Mouse (Mus musculus) limb, embryonic 10.5 days (tissue): Measurements from ENCODE around the gene Tecpr1. TPM values are rescaled to one million over a fixed set of nuclear protein-coding genes. Genes with fewer than 3 reads are reported as not detected.

ENCODE experiments used
- DNase-seq: peaks from one replicate; pipeline ENCODE4 v3.0.0-alpha.2; 2017; ENCODE audit warnings: low spot score
- H3K27ac ChIP-seq: fragments of 300-500 bp; sonication (generic); 2 replicates; pipeline ENCODE4 v1.5.1; 2016; ENCODE audit warnings: mild to moderate bottlenecking
- H3K27me3 ChIP-seq: fragments of 300-500 bp; sonication (generic); 2 replicates; pipeline ENCODE4 v1.6.1; 2016; ENCODE audit warnings: low read depth, mild to moderate bottlenecking; ENCODE audit not compliant: poor library complexity, severe bottlenecking
- H3K36me3 ChIP-seq: fragments of 300-500 bp; sonication (generic); 2 replicates; pipeline ENCODE4 v1.6.1; 2016; ENCODE audit warnings: mild to moderate bottlenecking, moderate library complexity
- H3K4me1 ChIP-seq: fragments of 300-500 bp; sonication (generic); 2 replicates; pipeline ENCODE4 v1.6.1; 2016
- H3K4me3 ChIP-seq: fragments of 300-500 bp; sonication (generic); 2 replicates; pipeline ENCODE4 v1.5.1; 2016; ENCODE audit warnings: mild to moderate bottlenecking, moderate library complexity
- H3K9me3 ChIP-seq: fragments of 300-500 bp; sonication (generic); replicated peaks from 2 replicates; pipeline ENCODE4 v1.6.1; 2016; ENCODE audit warnings: mild to moderate bottlenecking
- WGBS: fragments of 180-500 bp; shearing (Covaris S2); methylation state at CpG from one replicate; pipeline ENCODE4 v1.1.7; 2016; 5-methylcytosine and 5-hydroxymethylcytosine counted together
- polyA plus RNA-seq: library from polyadenylated mRNA; unstranded; fragments of >200 nt; fragmentation: Nextera tagmentation; extraction: Ambion mirVana; gene quantifications from 2 replicates; pipeline ENCODE4 v1.2.1, GENCODE M21; 2016

Tecpr1 gene
- polyA plus RNA-seq, 1 experiment from 2014 or later: 21.0 TPM

- Histone ChIP-seq H3K36me3 (peaks cover 78% of the 10 kb centered on the region), H3K9me3 (no peaks in the 10 kb centered on the region), H3K27ac (no peak overlapping the region), H3K4me3 (no peak overlapping the region), H3K4me1 (no peaks in the 10 kb centered on the region; the same call in 1 of the 2 replicates), H3K27me3 (no peaks in the 10 kb centered on the region)
- WGBS: 95% methylated on average over 7 of the region's 7 CpGs
- DNase-seq: no peak
Observed at GRCm38 (mm10) chr5:144181249-144181648, 42.2 kb downstream of the Tecpr1 start.

DNA sequence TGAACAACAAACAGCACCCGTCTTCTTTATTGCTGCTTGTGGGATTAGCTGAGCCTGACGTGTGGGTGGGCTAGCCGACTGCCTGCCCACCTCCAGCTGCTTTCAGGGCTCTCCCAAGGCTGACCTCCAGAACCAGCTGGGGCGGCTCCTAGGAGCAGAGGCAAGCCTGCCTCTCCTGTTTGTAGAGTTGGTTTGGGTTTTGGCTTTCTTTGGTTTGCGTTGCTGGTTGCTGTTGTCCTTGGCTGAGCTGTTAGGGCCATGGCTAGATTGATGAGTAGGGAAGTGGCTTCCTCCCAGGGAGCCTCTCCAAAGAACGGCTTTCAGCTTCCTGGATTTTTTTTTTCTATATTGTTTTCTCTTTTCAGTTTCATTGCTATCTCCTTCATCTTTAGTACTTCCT is 45.2 kb downstream of the Tecpr1 start:
- Histone ChIP-seq H3K4me1 (no peaks in the 10 kb centered on the region), H3K27me3 (no peaks in the 10 kb centered on the region), H3K36me3 (peaks cover 82% of the 10 kb centered on the region), H3K9me3 (no peaks in the 10 kb centered on the region), H3K4me3 (no peak overlapping the region), H3K27ac (no peak overlapping the region)
- DNase-seq: no peak
- WGBS: 49% methylated on average over 6 of the region's 6 CpGs

GRCm38 (mm10) chr5:144173648-144174047 is 49.8 kb downstream of the Tecpr1 start:
- no peaks in the 10 kb centered on the region for H3K27me3 ChIP-seq
- H3K4me1 ChIP-seq: no peaks in the 10 kb centered on the region
- WGBS: 93% methylated on average over 18 of the region's 18 CpGs
- no peak for DNase-seq
- no peaks in the 10 kb centered on the region for H3K9me3 ChIP-seq
- no peak overlapping the region for H3K27ac ChIP-seq
- H3K36me3 ChIP-seq: peaks cover 96% of the 10 kb centered on the region
- no peak overlapping the region for H3K4me3 ChIP-seq

DNA sequence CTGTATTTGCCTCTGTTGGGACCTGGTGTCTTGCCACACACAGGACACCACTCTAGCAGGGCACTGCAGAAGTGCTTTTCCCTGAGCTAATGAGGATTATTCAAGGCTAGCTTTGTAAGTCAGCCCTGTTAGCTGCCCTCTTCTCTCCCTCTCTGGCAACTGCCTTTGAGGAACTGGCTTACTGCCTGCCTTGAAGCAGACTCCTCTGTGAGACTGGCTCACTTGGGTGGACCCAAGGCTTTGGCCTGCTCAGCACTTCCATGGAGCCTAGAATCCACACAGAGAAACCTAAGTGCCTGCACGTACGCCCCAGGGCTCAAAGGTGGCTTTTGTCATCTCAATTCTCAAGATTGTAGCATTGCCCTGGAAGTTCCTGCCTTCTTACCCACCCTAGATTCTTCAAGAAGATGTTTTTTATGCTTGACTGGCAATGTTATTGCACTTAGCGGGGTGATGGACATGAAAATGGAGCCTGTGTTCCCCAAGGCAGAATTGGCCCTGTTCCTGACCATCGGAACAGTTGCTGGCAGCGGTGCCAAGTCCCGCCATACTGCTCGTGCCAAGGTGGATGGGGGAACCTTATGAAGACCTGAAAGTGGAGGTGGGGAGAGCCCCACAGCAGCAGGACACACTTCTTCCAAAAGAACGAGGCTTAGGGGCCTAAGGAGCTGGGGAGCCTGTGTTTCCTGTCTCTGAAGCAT is 54.0 kb downstream of the Tecpr1 start:
- 95% methylated on average over 8 of the region's 8 CpGs for WGBS

DNA sequence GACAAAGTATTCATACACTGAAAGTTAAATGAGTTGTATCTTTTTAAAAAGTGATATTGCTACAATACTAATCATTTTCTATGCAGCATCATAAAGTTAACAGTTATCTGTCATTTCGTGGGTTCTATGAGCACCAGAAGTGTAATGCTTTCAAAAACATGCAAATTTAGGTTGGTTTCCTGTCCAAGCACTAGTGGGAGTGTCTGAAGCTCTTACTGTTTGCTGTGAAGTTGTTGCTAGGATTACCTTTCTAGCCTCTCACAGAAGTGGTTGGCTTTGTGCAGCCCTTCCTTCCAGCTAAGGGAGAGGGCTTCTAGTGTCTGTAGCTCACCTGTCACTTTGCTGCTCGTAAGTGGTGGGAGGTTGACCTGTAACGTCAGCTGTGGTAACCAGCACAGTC is 57.7 kb downstream of the Tecpr1 start:
- Histone ChIP-seq H3K4me3 (no peak overlapping the region), H3K36me3 (peaks cover 62% of the 10 kb centered on the region), H3K27ac (no peak overlapping the region), H3K27me3 (no peaks in the 10 kb centered on the region), H3K4me1 (no peaks in the 10 kb centered on the region), H3K9me3 (no peaks in the 10 kb centered on the region)
- 95% methylated on average over 3 of the region's 3 CpGs for WGBS
- DNase-seq: no peak

More for the DNA sequence above, 54.0 kb downstream of the Tecpr1 start:
- Histone ChIP-seq H3K27ac (no peak overlapping the region), H3K4me1 (no peaks in the 10 kb centered on the region), H3K36me3 (peaks cover 81% of the 10 kb centered on the region), H3K27me3 (no peaks in the 10 kb centered on the region), H3K4me3 (no peak overlapping the region), H3K9me3 (no peaks in the 10 kb centered on the region)
- no peak for DNase-seq

DNA sequence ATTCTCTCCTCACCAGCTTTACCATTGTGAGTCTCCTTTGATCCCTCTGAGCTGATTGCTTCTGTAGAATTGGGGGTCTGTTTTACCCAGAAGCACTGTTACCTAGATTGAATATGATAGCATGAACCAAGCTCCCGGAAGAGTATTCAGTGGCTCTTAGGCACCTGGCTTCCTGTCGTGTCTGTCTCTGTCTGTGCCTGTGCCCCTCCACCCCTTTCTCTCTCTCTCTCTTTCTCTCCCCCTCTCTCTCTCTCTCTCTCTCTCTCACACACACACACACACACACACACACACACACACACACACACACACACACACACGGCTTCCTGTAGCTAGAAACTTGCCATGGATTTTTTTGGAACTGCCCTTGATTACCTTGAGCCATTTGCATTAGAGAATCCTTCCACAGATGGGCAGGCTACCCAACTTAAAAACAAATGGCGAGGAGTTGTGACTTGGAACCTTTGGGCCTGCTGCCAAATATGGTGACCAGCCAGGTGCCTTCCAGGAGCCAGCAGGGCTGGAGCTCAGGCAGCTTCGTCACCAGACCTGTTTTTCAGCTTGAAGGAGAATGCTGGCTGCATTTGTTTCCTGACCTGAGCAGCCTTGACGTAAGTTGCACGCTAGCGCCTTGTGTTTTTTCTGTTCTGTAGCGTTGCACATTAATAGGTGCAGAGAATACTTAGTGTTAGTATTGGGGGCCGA is 60.5 kb downstream of the Tecpr1 start:
- Histone ChIP-seq H3K36me3 (peaks cover 66% of the 10 kb centered on the region), H3K4me1 (no peaks in the 10 kb centered on the region), H3K4me3 (no peak overlapping the region), H3K9me3 (no peaks in the 10 kb centered on the region), H3K27me3 (no peaks in the 10 kb centered on the region), H3K27ac (no peak overlapping the region)
- WGBS: 82% methylated on average over 10 of the region's 10 CpGs
- no peak for DNase-seq

DNA sequence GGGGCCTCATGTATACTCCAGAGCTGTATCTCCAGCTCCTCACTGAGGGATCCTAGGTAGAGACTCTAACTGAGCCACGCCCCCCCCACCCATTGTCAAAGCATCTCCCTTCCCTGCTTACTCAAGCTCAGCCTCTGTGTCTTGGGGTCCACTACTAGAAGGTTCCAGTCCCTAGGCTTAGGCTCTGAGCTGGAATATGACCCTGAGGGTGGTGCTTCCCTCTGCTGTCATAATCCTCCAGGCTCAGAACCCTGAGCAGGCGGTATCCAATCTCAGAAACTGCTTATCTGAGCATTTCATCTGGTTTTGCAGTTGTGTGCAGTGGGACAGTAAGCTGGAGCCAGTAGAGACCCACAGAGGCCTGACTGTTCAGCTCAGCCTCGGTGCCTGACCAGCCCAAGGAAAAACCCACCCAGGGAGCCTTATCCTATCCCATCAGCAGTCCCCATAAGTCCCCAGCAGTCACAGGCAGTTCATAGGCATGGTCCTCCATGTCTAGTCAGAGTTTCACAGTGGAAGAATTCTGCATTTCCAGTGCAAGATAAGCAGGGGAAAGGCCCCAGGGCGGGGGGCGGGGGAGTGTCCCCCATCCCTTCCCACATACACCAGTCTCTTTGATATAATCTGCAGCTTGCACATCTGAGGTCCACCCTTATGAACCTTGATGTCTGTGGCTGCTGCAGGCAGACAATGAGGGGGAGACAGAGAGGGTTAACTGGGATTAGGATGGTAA is 61.2 kb downstream of the Tecpr1 start:
- Histone ChIP-seq H3K4me3 (no peak overlapping the region), H3K9me3 (no peaks in the 10 kb centered on the region), H3K36me3 (peaks cover 67% of the 10 kb centered on the region), H3K27ac (no peak overlapping the region), H3K4me1 (no peaks in the 10 kb centered on the region), H3K27me3 (no peaks in the 10 kb centered on the region)
- 85% methylated on average over 5 of the region's 5 CpGs for WGBS
- DNase-seq: no peak

- Histone ChIP-seq H3K36me3 (peaks cover 57% of the 10 kb centered on the region), H3K27me3 (no peaks in the 10 kb centered on the region), H3K27ac (no peak overlapping the region), H3K4me3 (no peak overlapping the region), H3K9me3 (no peaks in the 10 kb centered on the region), H3K4me1 (no peaks in the 10 kb centered on the region)
- no peak for DNase-seq
- 95% methylated on average over 8 of the region's 8 CpGs for WGBS
Observed at GRCm38 (mm10) chr5:144159137-144159536, 64.3 kb downstream of the Tecpr1 start.

DNA sequence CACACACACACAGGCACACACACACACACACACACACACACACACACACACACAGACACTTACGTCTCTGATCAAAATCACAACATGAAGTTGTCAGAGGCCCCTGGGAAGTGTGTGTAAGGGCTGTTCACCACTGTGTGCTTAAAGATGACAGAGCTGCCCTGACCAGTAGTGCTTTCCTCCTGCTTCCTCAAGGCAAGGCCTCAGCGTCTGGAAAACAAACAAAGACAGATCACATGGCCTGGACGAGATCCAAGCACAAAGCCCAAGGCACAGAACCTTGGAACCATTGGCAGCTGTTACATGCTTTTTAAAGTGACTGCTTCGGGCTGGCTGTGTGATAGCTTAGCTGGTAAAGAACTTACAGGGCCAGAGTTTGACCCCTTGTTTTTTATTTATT is 64.8 kb downstream of the Tecpr1 start:
- WGBS: 56% methylated on average over 4 of the region's 4 CpGs
- Histone ChIP-seq H3K9me3 (no peaks in the 10 kb centered on the region), H3K4me3 (no peak overlapping the region), H3K36me3 (peaks cover 52% of the 10 kb centered on the region), H3K4me1 (no peaks in the 10 kb centered on the region), H3K27me3 (no peaks in the 10 kb centered on the region), H3K27ac (no peak overlapping the region)
- no peak for DNase-seq

- Histone ChIP-seq H3K36me3 (peaks cover 55% of the 10 kb centered on the region), H3K9me3 (no peaks in the 10 kb centered on the region), H3K27me3 (no peaks in the 10 kb centered on the region), H3K27ac (no peak overlapping the region), H3K4me1 (no peaks in the 10 kb centered on the region), H3K4me3 (no peak overlapping the region)
- 49% methylated on average over 7 of the region's 7 CpGs for WGBS
- DNase-seq: peak; percentile 45
Observed at GRCm38 (mm10) chr5:144154528-144154927, 68.9 kb downstream of the Tecpr1 start.

- Histone ChIP-seq H3K27me3 (no peaks in the 10 kb centered on the region), H3K4me1 (no peaks in the 10 kb centered on the region), H3K36me3 (peaks cover 45% of the 10 kb centered on the region), H3K9me3 (no peaks in the 10 kb centered on the region), H3K27ac (no peak overlapping the region), H3K4me3 (no peak overlapping the region)
- 93% methylated on average over 4 of the region's 4 CpGs for WGBS
- DNase-seq: no peak
Observed at GRCm38 (mm10) chr5:144151270-144151669, 72.1 kb downstream of the Tecpr1 start.

- Histone ChIP-seq H3K4me3 (no peak overlapping the region), H3K9me3 (no peaks in the 10 kb centered on the region), H3K27ac (no peak overlapping the region), H3K4me1 (no peaks in the 10 kb centered on the region), H3K27me3 (no peaks in the 10 kb centered on the region), H3K36me3 (peaks cover 56% of the 10 kb centered on the region)
- no peak for DNase-seq
- 94% methylated on average over 4 of the region's 4 CpGs for WGBS
Observed at GRCm38 (mm10) chr5:144149530-144149929, 73.9 kb downstream of the Tecpr1 start.

DNA sequence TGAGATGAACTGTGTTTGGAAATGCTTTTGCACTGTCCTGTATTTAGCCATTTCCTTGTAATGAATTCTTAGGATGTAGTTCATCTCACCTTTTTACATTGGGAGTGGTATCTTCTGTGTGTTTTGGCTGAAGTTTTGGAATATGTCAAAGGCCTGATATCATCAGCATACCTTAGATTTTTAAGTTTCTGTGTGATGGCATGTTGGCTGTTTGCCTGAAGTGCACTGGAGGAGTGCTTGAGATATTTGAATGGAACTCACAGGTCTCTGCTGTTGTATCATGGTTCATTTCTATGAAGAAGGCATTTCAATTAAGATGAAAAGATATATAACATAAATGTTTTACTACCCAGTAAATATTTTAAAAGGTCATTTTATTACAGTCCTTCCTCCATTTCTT is 76.5 kb downstream of the Tecpr1 start:
- Histone ChIP-seq H3K4me3 (no peak overlapping the region), H3K27me3 (no peaks in the 10 kb centered on the region), H3K9me3 (no peaks in the 10 kb centered on the region), H3K36me3 (peaks cover 66% of the 10 kb centered on the region), H3K4me1 (no peaks in the 10 kb centered on the region), H3K27ac (no peak overlapping the region)
- DNase-seq: no peak
